Mouse (Mus musculus): Measurements from ENCODE around the gene Mrtfb.

Mrtfb gene

GRCm38 (mm10) chr16:13401591-13401990 lies 145.3 kb downstream of the Mrtfb start:
- DNase-seq (ENCODE audit: low read depth, low spot score) = no peak

- DNase-seq (ENCODE audit: low read depth, low spot score) = no peak
Measured at GRCm38 (mm10) chr16:13404656-13405055, 148.4 kb downstream of the Mrtfb start.

- DNase-seq (ENCODE audit: low read depth, low spot score) = no peak
Measured at GRCm38 (mm10) chr16:13405403-13405802, 149.1 kb downstream of the Mrtfb start.

DNA sequence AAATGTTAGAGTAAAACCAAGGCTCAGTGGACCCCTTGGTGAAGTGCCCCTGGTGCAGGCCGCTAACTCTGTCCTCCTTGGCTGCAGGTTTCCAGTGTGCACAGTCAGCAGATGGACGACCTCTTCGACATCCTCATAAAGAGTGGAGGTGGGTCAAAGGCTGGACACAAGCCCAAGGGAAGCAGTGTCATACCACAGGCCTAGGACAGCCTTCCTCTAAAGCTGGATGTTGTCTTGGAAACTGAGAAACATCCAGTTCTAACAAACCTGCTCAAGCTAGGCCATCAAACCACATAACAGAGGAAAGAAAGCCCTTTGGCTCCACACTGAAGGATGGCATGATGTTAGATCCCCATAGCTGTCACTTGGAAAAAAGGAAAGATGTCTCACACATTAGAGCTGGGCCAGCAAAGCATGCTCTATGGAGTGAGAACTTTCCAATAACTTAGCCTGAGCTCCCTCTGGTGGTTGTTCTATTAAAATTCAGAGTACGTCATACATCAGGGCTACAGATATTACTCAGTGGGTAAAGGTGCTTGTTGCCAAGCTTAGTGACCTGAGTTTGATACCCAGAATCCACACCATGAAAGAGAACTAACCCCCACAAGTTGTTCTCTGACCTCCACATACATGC lies 153.4 kb downstream of the Mrtfb start:
- peak; percentile 56 for DNase-seq (ENCODE audit: low read depth, low spot score)

DNA sequence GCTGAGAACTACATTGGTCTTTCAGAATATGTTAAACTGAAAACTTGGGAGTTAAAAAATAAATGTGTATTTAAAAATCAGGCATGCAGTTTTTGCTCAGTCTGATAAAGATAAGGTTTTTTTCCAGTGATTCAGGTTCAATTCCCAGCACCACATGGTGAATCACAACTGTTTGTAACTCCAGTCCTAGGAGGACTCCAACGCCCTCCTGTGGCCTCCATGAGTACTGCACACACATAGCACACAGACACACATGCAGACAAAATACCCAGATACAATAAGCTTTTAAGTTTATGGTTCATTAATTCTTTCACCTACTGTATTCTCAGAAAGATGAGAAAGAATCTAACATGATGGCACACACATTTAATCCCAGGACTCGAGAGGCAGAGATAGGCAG lies 154.5 kb downstream of the Mrtfb start:
- DNase-seq (ENCODE audit: low read depth, low spot score) = no peak

GRCm38 (mm10) chr16:13411531-13411930 lies 155.2 kb downstream of the Mrtfb start:
- no peak for DNase-seq (ENCODE audit: low read depth, low spot score)

DNA sequence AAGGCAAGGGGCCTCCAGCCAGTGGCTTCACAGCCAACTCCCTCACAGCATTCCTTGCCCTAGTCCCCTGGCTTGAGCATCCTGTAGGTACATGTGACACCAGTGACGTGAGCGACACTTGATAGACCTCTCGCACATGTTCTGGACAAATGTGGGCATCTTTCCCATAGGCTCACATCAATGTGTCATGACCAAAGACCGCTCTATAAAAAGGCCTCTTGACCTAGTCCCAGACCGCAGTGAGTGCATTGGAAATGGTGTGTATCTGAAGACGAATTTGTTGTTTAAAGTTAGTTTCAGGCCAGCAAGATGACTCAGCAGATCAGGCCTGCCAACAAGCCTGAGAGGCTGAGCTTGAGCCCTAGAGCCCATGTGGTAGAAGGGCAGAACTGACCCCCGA lies 158.3 kb downstream of the Mrtfb start:
- no peak for DNase-seq (ENCODE audit: low read depth, low spot score)

- no peak for DNase-seq (ENCODE audit: low read depth, low spot score)
Measured at GRCm38 (mm10) chr16:13414972-13415371, 158.7 kb downstream of the Mrtfb start.

DNA sequence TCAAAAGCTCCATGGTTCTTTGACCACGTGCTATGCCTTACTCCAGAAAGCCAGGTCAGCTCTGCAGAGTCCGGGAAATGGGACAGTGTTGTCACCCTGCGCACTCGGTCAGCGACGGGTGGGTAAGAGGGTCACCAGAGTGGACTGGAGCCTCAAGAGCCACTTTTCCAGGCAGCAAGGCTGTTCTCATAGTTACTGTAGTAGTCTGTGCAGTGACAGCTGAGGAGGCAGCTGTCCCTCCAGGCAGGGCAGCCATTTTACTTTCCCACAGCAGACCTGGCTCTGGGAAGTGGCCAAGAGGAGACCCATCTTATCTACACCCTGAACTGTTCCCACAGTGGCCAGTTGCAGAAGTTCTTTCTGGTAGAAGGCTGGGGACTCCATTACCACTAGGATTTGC lies 159.2 kb downstream of the Mrtfb start:
- no peak for DNase-seq (ENCODE audit: low read depth, low spot score)

GRCm38 (mm10) chr16:13416465-13416864 lies 160.2 kb downstream of the Mrtfb start:
- no peak for DNase-seq (ENCODE audit: low read depth, low spot score)

GRCm38 (mm10) chr16:13417904-13418303 lies 161.6 kb downstream of the Mrtfb start:
- DNase-seq (ENCODE audit: low read depth, low spot score) = no peak

DNA sequence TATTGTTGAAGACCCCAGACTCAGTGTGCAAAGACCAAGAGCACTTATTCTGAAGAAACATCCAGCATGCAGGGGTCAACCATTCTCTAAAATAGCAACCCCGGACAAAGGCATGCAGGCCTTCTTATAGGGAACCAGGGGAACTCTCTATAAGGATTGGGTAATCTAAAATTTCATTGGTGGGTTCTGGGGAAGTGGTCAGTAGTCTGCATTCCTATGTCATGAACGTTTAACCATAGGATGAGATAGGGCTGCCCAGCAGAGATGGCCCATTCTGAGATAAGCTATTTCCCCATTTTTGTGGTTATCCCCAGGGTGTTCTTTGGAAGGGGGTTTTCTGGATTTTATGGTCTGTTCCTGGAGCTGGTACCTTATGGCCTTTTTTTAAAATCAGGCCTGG lies 163.5 kb downstream of the Mrtfb start:
- no peak for DNase-seq (ENCODE audit: low read depth, low spot score)

DNA sequence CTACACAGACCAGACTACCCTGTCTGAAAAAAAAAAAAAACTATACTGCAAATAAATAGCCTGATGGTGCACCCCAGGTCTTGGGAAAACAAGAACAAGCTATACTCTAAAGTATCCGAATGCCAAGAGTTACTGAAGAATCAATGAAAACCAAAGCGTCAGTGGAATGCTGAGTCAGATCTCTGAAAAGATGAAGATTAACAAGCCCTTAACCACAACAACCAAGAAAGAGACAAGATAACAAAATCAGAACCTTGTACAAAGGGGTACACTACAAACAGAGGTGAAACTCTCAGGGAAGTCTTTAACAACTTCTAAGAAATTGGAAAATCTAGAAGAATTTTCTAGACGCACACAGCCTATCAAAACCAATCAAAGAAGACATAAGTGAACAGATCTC lies 166.2 kb downstream of the Mrtfb start:
- DNase-seq (ENCODE audit: low read depth, low spot score) = no peak

- DNase-seq (ENCODE audit: low read depth, low spot score) = no peak
Measured at GRCm38 (mm10) chr16:13423587-13424355, 167.5 kb downstream of the Mrtfb start.

- no peak for DNase-seq (ENCODE audit: low read depth, low spot score)
Measured at GRCm38 (mm10) chr16:13425804-13426203, 169.5 kb downstream of the Mrtfb start.

GRCm38 (mm10) chr16:13426831-13427589 lies 170.7 kb downstream of the Mrtfb start:
- no peak for DNase-seq (ENCODE audit: low read depth, low spot score)

DNA sequence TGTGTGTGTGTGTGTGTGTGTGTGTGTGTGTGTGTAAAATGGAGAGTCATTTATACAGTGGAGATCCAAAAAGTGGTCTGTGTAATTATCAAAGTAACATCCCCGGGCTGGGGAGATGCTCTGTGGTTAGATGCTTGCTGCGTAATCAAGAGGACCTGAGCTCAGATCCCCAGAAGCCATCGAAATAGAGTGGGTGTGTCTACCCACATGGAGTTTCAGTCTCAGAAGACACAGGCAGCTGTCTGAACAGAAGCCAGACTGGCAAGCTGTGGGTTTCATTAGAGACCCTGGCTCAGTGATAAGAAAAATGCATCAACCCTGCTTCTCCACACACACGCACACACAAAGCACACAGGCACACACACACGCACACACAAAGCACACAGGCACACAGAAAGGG lies 171.8 kb downstream of the Mrtfb start:
- no peak for DNase-seq (ENCODE audit: low read depth, low spot score)

DNA sequence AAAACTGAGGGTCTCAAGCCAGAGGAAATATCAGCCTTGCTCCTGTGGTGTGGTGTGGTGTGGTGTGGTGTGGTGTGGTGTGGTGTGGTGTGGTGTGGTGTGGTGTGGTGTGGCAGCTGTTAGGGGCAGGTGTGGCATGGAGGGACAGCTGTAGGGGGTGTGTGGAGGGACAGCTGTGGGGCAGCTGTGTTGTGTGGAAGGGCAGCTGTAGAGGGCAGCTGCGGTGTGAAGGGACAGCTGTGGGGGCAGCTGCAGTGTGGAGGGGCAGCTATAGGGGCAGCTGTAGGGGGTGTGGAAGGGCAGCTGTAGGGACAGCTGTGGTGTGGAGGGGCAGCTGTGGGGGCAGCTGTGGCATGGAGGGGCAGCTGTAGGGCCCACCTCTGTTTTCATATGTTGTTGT lies 172.5 kb downstream of the Mrtfb start:
- no peak for DNase-seq (ENCODE audit: low read depth, low spot score)

DNA sequence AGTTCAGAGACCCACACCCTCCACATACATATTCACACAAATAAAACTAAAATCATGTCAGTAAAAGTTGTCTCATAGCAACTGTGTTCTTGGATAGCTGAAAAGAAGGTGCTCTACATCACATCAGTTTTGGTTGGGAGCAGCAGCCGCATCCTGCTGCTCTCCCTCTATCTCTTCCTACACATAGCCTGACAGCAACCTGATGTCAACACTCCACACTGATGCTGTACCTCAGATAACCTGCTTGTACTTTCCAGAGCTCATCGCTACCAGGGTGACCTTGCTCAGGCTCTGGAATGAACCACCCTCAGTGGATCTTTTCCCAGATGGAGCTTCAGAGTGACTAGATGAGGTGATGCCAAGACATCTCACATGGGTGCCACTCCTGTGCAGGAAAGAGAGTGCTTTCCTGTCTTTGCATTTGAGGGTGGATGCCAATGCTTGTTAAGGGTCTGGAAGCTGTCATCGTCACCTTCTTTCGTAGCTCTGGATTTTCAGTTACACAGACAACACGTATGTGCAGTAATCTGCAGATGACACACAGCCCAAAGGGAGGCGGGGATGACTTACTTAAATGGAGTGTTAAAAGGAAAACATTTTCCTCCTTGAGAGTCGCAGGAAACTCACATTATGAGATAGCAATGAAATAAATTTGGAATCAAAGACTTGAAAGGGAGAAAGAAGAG lies 173.8 kb downstream of the Mrtfb start:
- no peak for DNase-seq (ENCODE audit: low read depth, low spot score)

GRCm38 (mm10) chr16:13430940-13431339 lies 174.7 kb downstream of the Mrtfb start:
- DNase-seq (ENCODE audit: low read depth, low spot score) = no peak

DNA sequence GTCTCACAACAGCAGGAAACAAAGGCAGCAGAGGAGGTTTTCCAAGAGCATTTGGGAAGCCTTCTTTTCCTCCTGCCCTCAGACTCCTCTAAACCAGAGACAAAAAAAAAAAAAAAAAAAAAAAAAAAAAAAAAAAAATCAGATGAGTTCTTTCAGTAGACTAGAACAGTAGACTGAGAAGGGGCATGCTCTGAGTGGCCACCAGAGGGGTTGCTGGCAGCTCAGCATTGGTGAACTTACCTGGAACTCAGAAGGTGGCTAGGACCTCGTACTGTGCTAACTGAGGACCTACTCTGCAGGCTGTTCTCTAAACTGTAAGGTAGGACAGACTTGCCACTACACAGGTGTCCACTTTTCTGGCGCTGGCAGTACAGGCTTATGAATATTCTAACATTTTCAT lies 179.3 kb downstream of the Mrtfb start:
- no peak for DNase-seq (ENCODE audit: low read depth, low spot score)

Data from forelimb bud, embryonic 11.5 days (tissue).